Mouse (Mus musculus): Measurements from ENCODE around the gene Spg20. TPM values are rescaled to one million over a fixed set of nuclear protein-coding genes. Genes with fewer than 3 reads are reported as not detected.
A peak's percentile ranks its signal among the peaks of the same experiment; 100 is the strongest.

Spg20 gene
- total RNA-seq (2021), result 10 to 100 TPM; 32.6 to 36.9 TPM
- long read RNA-seq, experiment 1, transcript Spg20-201 (9 exons, 3,770 nt), result major isoform, 31 of 42 reads
- long read RNA-seq, experiment 1, transcript Spg20-202 (8 exons, 3,567 nt), result minor isoform, 5 of 42 reads
- long read RNA-seq, experiment 1, partial matches to known transcripts, result 1 of 42 reads
- long read RNA-seq, experiment 1, other reads (novel, unspliced or antisense), result 3 of 42 reads
- long read RNA-seq, experiment 2, transcript Spg20-201 (9 exons, 3,770 nt), result major isoform, 30 of 39 reads
- long read RNA-seq, experiment 2, partial matches to known transcripts, result 4 of 39 reads
- long read RNA-seq, experiment 2, other reads (novel, unspliced or antisense), result 0 of 39 reads

GRCm38 (mm10) chr3:55111935-55112709, at the start of gene Spg20:
Gene Spg20 (plus strand): TSS chr3:55112108.
- peak; percentile 96 for DNase-seq (ENCODE audit: low spot score)

GRCm38 (mm10) chr3:55062653-55063052, 49.3 kb upstream of the Spg20 start:
- DNase-seq (ENCODE audit: low spot score), result no peak

GRCm38 (mm10) chr3:55064396-55064795, 47.5 kb upstream of the Spg20 start:
- DNase-seq (ENCODE audit: low spot score), result peak; percentile 44

- no peak for DNase-seq (ENCODE audit: low spot score)
These were observed 45.9 kb upstream of the Spg20 start for GRCm38 (mm10) chr3:55065738-55066665.

- DNase-seq (ENCODE audit: low spot score), result no peak
These were observed 45.3 kb upstream of the Spg20 start for GRCm38 (mm10) chr3:55066666-55067023.

- DNase-seq (ENCODE audit: low spot score), result no peak
These were observed 44.0 kb upstream of the Spg20 start for GRCm38 (mm10) chr3:55067791-55068434.

- no peak for DNase-seq (ENCODE audit: low spot score)
These were observed 37.2 kb upstream of the Spg20 start for GRCm38 (mm10) chr3:55074576-55075293.

- DNase-seq (ENCODE audit: low spot score), result no peak
These were observed 36.6 kb upstream of the Spg20 start for GRCm38 (mm10) chr3:55075294-55075648.

- DNase-seq (ENCODE audit: low spot score), result no peak
These were observed 33.7 kb upstream of the Spg20 start for GRCm38 (mm10) chr3:55078233-55078632.

GRCm38 (mm10) chr3:55079619-55080018, 32.3 kb upstream of the Spg20 start:
- DNase-seq (ENCODE audit: low spot score), result no peak

- DNase-seq (ENCODE audit: low spot score), result peak; percentile 85
These were observed 31.9 kb upstream of the Spg20 start for GRCm38 (mm10) chr3:55080055-55080454.

GRCm38 (mm10) chr3:55084781-55085180, 27.1 kb upstream of the Spg20 start:
- DNase-seq (ENCODE audit: low spot score), result no peak

- DNase-seq (ENCODE audit: low spot score), result no peak
These were observed 26.2 kb upstream of the Spg20 start for GRCm38 (mm10) chr3:55085716-55086115.

GRCm38 (mm10) chr3:55086948-55087347, 25.0 kb upstream of the Spg20 start:
- DNase-seq (ENCODE audit: low spot score), result no peak

GRCm38 (mm10) chr3:55087360-55087759, 24.5 kb upstream of the Spg20 start:
- DNase-seq (ENCODE audit: low spot score), result no peak

GRCm38 (mm10) chr3:55088359-55088758, 23.5 kb upstream of the Spg20 start:
- no peak for DNase-seq (ENCODE audit: low spot score)

- no peak for DNase-seq (ENCODE audit: low spot score)
These were observed 23.1 kb upstream of the Spg20 start for GRCm38 (mm10) chr3:55088843-55089242.

GRCm38 (mm10) chr3:55089291-55089690, 22.6 kb upstream of the Spg20 start:
- no peak for DNase-seq (ENCODE audit: low spot score)

- no peak for DNase-seq (ENCODE audit: low spot score)
These were observed 18.7 kb upstream of the Spg20 start for GRCm38 (mm10) chr3:55093161-55093560.

- peak; percentile 21 for DNase-seq (ENCODE audit: low spot score)
These were observed 15.8 kb upstream of the Spg20 start for GRCm38 (mm10) chr3:55095968-55096654.

All from gastrocnemius, adult 18-20 months (tissue).